Mouse (Mus musculus) macrophage (primary cell): ENCODE measurements around the gene Cfap206. TPM values are rescaled to one million over a fixed set of nuclear protein-coding genes. Genes with fewer than 3 reads are reported as not detected.
A peak's percentile ranks its signal among the peaks of the same experiment; 100 is the strongest.

Experiments
- H3K27ac ChIP-seq: fragments of 350-480 bp; formaldehyde crosslinking; 2 replicates; pipeline ENCODE4 v1.9.0; 2021
- H3K36me3 ChIP-seq: fragments of 350-480 bp; formaldehyde crosslinking; 2 replicates; pipeline ENCODE4 v1.9.0; 2021; ENCODE audit errors: inconsistent target
- H3K4me3 ChIP-seq: fragments of 350-480 bp; formaldehyde crosslinking; 2 replicates; pipeline ENCODE4 v1.9.0; 2021; ENCODE audit errors: inconsistent target
- H3K79me2 ChIP-seq: fragments of 350-480 bp; formaldehyde crosslinking; 2 replicates; pipeline ENCODE4 v1.9.0; 2021; ENCODE audit errors: inconsistent target
- WGBS: methylation state at CpG from one replicate; pipeline ENCODE4 v1.1.7; 2026; ENCODE audit warnings: inconsistent platforms; ENCODE audit not compliant: missing documents; 5-methylcytosine and 5-hydroxymethylcytosine counted together
- polyA plus RNA-seq: library from polyadenylated mRNA; stranded (reverse); fragments of 250-400 nt; gene quantifications from 3 replicates; pipeline ENCODE4 v1.2.4, GENCODE M21; 2018; ENCODE audit warnings: inconsistent platforms

Cfap206 gene
- polyA plus RNA-seq, 1 experiment from 2014 or later: not detected

DNA sequence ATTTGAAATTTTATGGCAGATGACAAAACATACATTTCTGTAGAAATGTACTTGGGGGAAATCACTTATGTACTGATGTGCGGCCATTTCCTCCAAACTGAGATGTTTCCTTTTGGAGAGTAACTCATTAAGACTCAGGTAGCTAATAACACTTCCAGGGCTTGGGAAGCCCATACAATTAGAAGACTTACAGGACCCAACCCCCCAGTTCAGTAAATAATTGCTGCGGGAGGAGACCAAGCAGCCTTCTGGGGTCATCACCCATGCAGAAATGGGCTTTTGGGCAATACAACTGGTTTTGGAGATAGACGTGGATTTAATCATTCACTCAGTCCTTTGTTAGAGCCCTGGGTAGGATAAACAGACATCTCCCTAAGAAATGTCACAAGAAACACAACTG lies 22.8 kb downstream of the Cfap206 start:
- no peak overlapping the region for H3K27ac ChIP-seq
- H3K79me2 ChIP-seq: no peaks in the 10 kb centered on the region
- H3K4me3 ChIP-seq: no peak overlapping the region
- no peaks in the 10 kb centered on the region for H3K36me3 ChIP-seq
- WGBS: 89% methylated on average over 3 of the region's 3 CpGs

DNA sequence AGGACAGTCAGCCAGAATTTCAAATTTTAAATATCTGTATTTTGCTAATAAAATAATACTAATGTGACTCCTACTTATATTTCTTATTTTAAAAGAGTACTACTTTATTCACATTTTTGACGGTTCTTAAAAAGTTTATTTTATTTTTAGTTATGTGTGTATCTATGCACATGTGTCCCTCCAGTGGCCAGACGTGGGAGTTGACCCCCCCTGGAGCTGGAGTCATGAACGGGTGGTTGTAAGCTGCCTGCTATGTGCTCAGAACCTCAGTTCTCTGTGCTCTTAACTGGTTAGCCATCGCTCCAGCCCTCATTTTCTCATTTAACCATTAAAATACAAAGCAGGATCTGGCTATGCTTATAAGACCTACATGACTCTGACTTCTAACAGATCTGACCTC lies 27.0 kb downstream of the Cfap206 start:
- no peaks in the 10 kb centered on the region for H3K36me3 ChIP-seq
- 62% methylated on average over 4 of the region's 4 CpGs for WGBS
- no peaks in the 10 kb centered on the region for H3K79me2 ChIP-seq
- no peak overlapping the region for H3K4me3 ChIP-seq
- no peak overlapping the region for H3K27ac ChIP-seq

GRCm38 (mm10) chr4:34702231-34702630 lies 27.8 kb downstream of the Cfap206 start:
- no peak overlapping the region for H3K27ac ChIP-seq
- 92% methylated on average over 11 of the region's 11 CpGs for WGBS
- no peaks in the 10 kb centered on the region for H3K79me2 ChIP-seq
- no peak overlapping the region for H3K4me3 ChIP-seq
- H3K36me3 ChIP-seq: no peaks in the 10 kb centered on the region

DNA sequence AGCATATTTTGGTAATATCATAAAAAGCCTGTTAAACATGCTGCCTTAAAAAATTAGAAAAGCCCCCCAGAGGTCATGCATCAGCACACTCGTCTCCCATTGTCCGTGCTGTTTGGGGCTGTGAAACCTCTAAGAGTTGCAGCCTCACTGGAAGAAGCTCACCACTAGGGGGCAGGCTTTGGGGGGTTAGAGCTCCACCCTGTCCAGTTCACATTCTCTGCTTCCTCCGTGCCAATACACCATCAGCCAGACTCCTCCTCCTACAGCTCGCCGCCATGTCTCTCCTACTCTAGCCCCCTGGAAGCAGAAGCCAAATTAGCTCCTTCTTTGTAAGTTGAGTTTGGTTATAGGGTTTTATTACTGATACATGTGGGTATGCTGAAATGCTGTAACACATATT lies 28.5 kb downstream of the Cfap206 start:
- H3K36me3 ChIP-seq: no peaks in the 10 kb centered on the region
- H3K4me3 ChIP-seq: no peak overlapping the region
- H3K79me2 ChIP-seq: no peaks in the 10 kb centered on the region
- H3K27ac ChIP-seq: no peak overlapping the region
- 69% methylated on average over 5 of the region's 5 CpGs for WGBS

DNA sequence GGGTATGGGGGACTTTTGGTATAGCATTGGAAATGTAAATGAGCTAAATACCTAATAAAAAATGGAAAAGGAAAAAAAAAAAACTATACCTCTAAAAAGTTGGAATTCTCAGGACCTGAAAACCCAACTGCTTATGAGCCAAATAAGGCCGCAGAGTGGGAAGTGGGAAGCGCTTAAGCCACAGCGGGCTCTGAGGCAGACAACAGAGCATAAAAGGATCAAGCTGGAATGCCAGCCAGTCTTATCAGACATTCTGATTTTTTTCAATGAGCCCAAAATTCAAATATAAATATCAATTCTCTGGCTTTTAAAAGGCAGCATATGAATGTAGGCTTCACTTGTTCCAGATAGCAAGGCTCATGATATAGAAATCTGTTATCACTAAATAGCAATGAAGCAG lies 42.0 kb downstream of the Cfap206 start:
- Histone ChIP-seq H3K36me3 (no peaks in the 10 kb centered on the region), H3K79me2 (no peaks in the 10 kb centered on the region), H3K27ac (no peak overlapping the region), H3K4me3 (no peak overlapping the region)
- WGBS: 80% methylated on average over 3 of the region's 3 CpGs

- peak within 1 kb of the TSS; percentile 60 for H3K4me3 ChIP-seq
- H3K79me2 ChIP-seq: no peaks in the 10 kb centered on the region
- no peaks in the 10 kb centered on the region for H3K36me3 ChIP-seq
- WGBS: 1% methylated on average over 59 of the region's 65 CpGs
- H3K27ac ChIP-seq: no peak within 1 kb of the TSS
Measured at GRCm38 (mm10) chr4:34686874-34687567, 43.0 kb downstream of the Cfap206 start, which contains the start of gene Slc35a1. Gene Slc35a1, minus strand, starts transcription at chr4:34687438.

DNA sequence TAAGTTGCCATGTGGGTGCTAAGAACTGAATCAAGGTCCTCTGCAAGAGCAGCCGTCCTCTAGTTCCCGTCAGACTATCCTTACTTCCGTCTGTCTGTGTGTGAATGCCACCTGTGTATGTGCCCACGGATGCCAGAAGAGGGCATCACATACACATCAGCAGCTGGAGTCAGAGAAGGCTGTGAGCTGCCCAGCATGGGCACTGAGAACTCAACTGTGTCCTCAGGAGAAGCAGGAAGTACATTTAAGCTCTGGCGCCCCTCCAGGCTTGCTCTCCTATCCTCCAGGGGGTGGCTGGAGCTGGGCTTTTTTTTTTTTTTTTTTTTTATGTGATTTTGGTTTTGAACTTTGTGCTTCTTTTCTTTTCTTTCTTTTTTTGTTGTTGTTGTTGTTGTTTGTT lies 49.5 kb downstream of the Cfap206 start:
- Histone ChIP-seq H3K4me3 (no peak overlapping the region), H3K79me2 (no peaks in the 10 kb centered on the region), H3K36me3 (peaks cover 1% of the 10 kb centered on the region; the same call in 1 of the 2 replicates), H3K27ac (no peak overlapping the region)
- WGBS: 96% methylated on average over 5 of the region's 5 CpGs

DNA sequence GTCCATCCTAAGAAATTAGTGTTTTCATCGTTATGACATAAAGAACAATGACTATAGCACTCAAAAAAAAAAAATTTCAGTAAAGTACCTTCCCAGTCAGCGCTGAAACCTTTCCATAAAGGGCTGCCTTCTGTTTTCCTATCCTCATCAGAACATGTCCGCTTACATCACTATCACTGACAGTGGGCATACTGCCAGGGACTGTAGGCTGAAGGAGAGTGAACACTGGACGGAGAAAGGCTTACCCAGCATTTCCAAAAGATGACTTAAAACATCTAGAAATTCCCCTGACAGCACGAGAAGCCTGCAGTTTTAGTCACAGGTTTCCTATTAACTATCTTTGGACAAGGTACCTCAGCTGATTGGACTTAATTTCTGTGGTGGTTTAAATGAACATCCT lies 56.3 kb downstream of the Cfap206 start:
- Histone ChIP-seq H3K36me3 (peaks cover 7% of the 10 kb centered on the region; the same call in 1 of the 2 replicates), H3K79me2 (no peaks in the 10 kb centered on the region), H3K4me3 (no peak overlapping the region), H3K27ac (no peak overlapping the region)
- WGBS: 99% methylated on average over 5 of the region's 5 CpGs

GRCm38 (mm10) chr4:34667923-34668322 lies 62.1 kb downstream of the Cfap206 start:
- WGBS: 97% methylated on average over 5 of the region's 5 CpGs
- H3K4me3 ChIP-seq: no peak overlapping the region

GRCm38 (mm10) chr4:34661927-34662326 lies 68.1 kb downstream of the Cfap206 start:
- H3K4me3 ChIP-seq: no peak overlapping the region
- no peak overlapping the region for H3K27ac ChIP-seq
- no peaks in the 10 kb centered on the region for H3K79me2 ChIP-seq
- WGBS: 93% methylated on average over 6 of the region's 6 CpGs
- H3K36me3 ChIP-seq: peaks cover 55% of the 10 kb centered on the region

More at GRCm38 (mm10) chr4:34667923-34668322, 62.1 kb downstream of the Cfap206 start:
- Histone ChIP-seq H3K36me3 (peaks cover 28% of the 10 kb centered on the region; the same call in 1 of the 2 replicates), H3K79me2 (no peaks in the 10 kb centered on the region), H3K27ac (no peak overlapping the region)

- Histone ChIP-seq H3K4me3 (no peak overlapping the region), H3K79me2 (no peaks in the 10 kb centered on the region), H3K27ac (no peak overlapping the region), H3K36me3 (peaks cover 57% of the 10 kb centered on the region)
- 100% methylated on average over 2 of the region's 2 CpGs for WGBS
Measured at GRCm38 (mm10) chr4:34661514-34661913, 68.5 kb downstream of the Cfap206 start.

GRCm38 (mm10) chr4:34659012-34659411 lies 71.0 kb downstream of the Cfap206 start:
- Histone ChIP-seq H3K36me3 (peaks cover 60% of the 10 kb centered on the region), H3K27ac (no peak overlapping the region)

DNA sequence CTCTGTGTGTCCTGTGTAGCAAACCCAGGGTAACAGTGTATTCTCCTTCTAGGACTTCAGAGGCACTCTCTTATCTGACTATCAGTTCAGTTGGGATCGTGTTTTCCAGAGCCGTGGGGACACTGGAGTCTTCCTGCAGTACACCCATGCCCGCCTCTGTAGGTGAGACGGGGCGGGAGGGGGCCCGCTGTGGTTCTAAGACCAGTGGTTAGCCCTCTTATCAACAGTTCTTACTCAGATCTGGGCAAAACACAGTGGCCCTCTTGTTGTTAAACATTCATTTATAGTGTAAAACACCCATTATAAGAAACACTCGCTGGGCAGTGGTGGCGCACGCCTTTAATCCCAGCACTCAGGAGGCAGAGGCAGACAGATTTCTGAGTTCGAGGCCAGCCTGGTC lies 73.9 kb downstream of the Cfap206 start:
- H3K36me3 ChIP-seq: peaks cover 69% of the 10 kb centered on the region
- H3K27ac ChIP-seq: no peak overlapping the region
- 94% methylated on average over 6 of the region's 10 CpGs for WGBS
- no peak overlapping the region for H3K4me3 ChIP-seq
- no peaks in the 10 kb centered on the region for H3K79me2 ChIP-seq

More at GRCm38 (mm10) chr4:34659012-34659411, 71.0 kb downstream of the Cfap206 start:
- Histone ChIP-seq H3K79me2 (no peaks in the 10 kb centered on the region), H3K4me3 (no peak overlapping the region)
- 91% methylated on average over 2 of the region's 2 CpGs for WGBS

DNA sequence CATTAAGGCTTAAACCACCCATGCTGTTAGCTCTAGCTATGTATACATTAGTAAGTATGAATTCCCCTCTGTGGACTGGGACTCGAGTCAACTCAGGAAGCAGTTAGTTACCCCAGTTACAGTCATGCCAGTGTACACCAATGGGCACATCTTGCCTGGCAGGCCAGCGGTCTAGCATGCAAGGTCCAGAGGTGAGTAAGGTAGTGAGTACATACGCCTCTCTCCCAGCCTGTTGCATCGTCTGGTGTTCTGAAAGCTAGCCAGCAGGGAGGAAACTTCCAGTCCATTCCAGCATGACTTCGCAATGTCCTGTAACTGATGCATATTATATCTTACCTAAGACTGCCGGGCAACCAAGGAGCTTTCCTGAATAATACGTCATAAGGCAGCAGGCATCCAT lies 76.8 kb downstream of the Cfap206 start:
- H3K27ac ChIP-seq: no peak overlapping the region
- WGBS: 87% methylated on average over 7 of the region's 7 CpGs
- H3K4me3 ChIP-seq: no peak overlapping the region
- no peaks in the 10 kb centered on the region for H3K79me2 ChIP-seq
- H3K36me3 ChIP-seq: peaks cover 56% of the 10 kb centered on the region

DNA sequence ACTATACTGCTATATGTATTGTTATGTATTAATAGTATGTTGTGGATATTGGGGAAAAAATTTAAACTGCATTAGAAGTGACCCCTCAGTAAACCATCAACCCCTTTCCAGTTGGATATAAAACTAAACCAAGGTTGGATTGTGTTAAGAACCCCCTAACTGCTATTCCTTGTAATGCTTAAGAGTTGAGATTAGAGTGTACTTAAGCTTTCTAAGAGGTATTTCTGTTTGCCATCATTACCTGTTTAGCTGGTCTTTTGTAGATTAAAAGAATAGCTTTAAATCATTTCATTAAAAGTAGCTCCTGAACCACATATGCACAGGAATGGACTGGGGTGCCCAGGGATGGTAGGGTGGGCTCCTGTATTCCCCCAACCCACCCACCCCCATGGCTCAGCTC lies 85.2 kb downstream of the Cfap206 start:
- Histone ChIP-seq H3K27ac (no peak overlapping the region), H3K4me3 (no peak overlapping the region), H3K36me3 (peaks cover 31% of the 10 kb centered on the region), H3K79me2 (no peaks in the 10 kb centered on the region)

DNA sequence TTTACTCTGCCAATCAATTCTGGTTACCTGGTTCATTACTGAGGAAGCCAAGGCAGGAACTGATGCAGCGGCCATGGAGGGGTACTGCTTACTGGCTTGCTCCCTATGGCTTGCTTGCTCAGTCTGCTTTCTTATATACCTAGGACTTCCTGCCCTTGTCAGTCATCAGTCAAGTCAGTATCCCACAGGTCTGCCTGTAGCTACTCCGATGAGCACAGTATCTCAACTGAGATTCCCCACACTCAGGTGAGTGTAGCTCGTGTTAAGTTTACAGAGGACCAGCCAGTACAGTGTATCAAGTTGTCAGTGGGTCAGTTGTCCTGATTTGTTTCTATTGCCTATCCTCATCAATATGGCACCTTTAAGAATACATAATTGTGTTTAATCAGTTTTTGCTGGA lies 89.3 kb downstream of the Cfap206 start:
- peaks cover 20% of the 10 kb centered on the region for H3K36me3 ChIP-seq
- 97% methylated on average over 3 of the region's 3 CpGs for WGBS
- H3K4me3 ChIP-seq: no peak overlapping the region
- H3K79me2 ChIP-seq: no peaks in the 10 kb centered on the region
- no peak overlapping the region for H3K27ac ChIP-seq
